Mouse (Mus musculus) adrenal gland, postnatal 10 days (tissue): ENCODE results near the gene Tubgcp2. TPM values are rescaled to one million over a fixed set of nuclear protein-coding genes. Genes with fewer than 3 reads are reported as not detected.
A peak's percentile ranks its signal among the peaks of the same experiment; 100 is the strongest.

ENCODE experiments used
- DNase-seq: peaks from one replicate; pipeline ENCODE4 v3.0.0; 2021; ENCODE audit warnings: mixed read lengths
- long read RNA-seq, 2 experiments: library from polyadenylated mRNA; stranded (forward); transcript quantifications; one replicate each; pipeline ENCODE4 v2.0.0; 2021
- total RNA-seq, 2 experiments: library from RNA; stranded (reverse); gene quantifications; 2 replicates each; pipeline ENCODE4 v1.2.3; 2021

Gene Tubgcp2
- 10 to 100 TPM; 32.7 to 37.4 TPM for total RNA-seq
- long read RNA-seq, experiment 1, transcript Tubgcp2-201 (18 exons, 2,960 nt): minor isoform, 15 of 46 reads
- long read RNA-seq, experiment 1, transcript Tubgcp2-207 (18 exons, 3,060 nt): major isoform, 19 of 46 reads
- long read RNA-seq, experiment 1, partial matches to known transcripts: 8 of 46 reads
- long read RNA-seq, experiment 1, other reads (novel, unspliced or antisense): 4 of 46 reads
- long read RNA-seq, experiment 2, transcript Tubgcp2-201 (18 exons, 2,960 nt): major isoform, 10 of 27 reads
- long read RNA-seq, experiment 2, transcript Tubgcp2-207 (18 exons, 3,060 nt): major isoform, 10 of 27 reads
- long read RNA-seq, experiment 2, partial matches to known transcripts: 2 of 27 reads
- long read RNA-seq, experiment 2, other reads (novel, unspliced or antisense): 4 of 27 reads

- DNase-seq: peak; percentile 96
These were observed at the start of gene Tubgcp2, which contains the start of gene Zfp511 for GRCm38 (mm10) chr7:140036281-140037170. TSS of gene Tubgcp2 (minus strand) at chr7:140036669. TSS of gene Zfp511 (plus strand) at chr7:140036391.

DNA sequence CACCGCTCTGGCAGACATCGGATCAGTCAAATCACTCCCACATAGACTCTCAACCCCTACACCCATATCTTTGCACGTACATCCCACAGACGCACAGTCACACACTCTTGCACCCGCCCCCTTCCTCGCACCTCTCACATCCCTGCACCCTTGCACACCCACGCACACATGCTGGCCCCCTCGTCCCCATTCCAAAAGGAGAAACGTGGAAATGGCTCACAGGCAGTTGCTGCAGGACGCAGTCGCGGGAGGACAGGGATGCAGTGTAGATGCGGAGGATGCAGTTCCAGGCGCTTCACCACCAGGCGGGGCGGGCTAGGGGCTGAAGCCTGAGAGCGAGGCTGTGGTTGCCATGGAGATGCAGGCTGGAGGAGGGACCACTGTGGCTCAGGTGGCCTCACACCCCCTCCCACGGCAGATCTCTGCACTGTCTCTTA lies 45.8 kb upstream of the Tubgcp2 start, which contains the start of gene Caly:
Caly (minus strand) TSS at position 307 of the 437 bp plus-strand sequence.
- peak; percentile 46 for DNase-seq

GRCm38 (mm10) chr7:140081408-140082241 lies 45.2 kb upstream of the Tubgcp2 start:
- no peak for DNase-seq

GRCm38 (mm10) chr7:140080503-140081156 lies 44.2 kb upstream of the Tubgcp2 start:
- peak; percentile 89 for DNase-seq

- DNase-seq: peak; percentile 81
These were observed 42.2 kb upstream of the Tubgcp2 start for GRCm38 (mm10) chr7:140078711-140079110.

- no peak for DNase-seq
These were observed 41.2 kb upstream of the Tubgcp2 start for GRCm38 (mm10) chr7:140077698-140078097.

DNA sequence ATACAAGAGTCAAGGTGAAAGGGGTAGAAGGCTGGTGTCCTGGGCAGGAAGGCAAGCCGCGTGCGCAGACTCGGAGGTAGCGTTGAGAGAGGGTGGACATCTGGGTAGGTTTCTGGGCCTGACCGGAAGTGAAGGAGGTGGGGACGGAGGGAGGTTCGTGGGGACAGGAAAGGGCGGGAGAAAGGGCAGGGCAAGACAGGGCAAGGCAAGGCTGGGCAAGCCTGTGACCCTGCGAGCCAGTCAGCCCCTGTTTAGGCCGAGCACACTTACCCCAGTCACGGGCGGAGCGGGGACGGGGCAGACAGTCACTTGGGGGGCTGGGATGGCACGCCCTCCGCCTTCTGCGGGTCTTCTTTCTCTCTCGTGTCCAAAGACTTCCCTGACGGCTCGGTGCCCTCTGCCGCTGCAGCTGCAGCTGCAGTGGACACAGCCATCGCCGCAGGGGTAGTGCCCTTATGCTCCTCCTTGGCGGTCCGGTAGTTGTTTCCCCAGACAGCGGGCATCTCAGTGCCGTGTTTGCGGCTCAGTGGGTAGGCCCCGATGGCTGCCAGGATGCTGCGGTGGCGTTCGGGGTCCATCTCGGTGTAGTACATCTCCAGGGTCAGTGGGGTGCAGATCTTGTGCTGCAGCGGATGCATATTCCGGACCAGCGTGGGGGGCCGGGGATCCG lies 33.7 kb upstream of the Tubgcp2 start:
- peak; percentile 36 for DNase-seq

GRCm38 (mm10) chr7:140067397-140067796 lies 30.9 kb upstream of the Tubgcp2 start:
- no peak for DNase-seq

- DNase-seq: peak; percentile 81
These were observed 26.6 kb upstream of the Tubgcp2 start for GRCm38 (mm10) chr7:140063092-140063491.

DNA sequence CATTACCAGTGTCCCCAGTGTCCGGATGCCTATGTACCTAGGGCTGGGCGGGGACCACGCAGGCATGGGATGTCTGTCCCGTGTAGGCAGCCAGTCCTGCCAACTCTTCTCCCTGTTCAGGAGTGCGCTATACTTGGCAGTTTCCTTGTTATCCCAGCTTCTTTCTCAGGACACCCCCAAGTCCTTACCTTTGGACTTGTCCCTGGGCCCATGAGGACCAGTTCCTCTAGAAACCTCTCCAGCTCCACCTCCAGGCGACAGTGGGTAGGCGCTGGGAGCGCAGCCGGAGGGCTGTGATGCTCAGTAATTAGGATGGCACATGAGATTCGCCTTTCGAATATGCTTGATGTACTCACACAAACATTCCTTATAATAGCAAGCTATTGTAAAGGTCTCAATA lies 25.8 kb upstream of the Tubgcp2 start:
- DNase-seq: peak; percentile 45

DNA sequence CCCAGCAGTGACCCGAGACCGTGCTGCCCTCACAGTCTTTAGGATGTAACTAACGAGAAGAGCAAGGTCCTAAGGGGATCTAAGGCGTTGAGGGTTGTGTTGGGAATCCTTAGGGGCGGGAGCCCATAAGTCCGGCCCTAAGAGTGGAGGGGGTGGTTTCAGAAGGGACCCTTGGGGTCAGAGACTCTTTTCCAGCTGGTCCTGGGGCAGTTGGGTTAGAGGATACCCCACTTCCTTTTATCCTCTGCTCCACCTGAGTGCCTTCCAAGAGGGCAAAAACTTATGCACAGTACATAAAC lies 25.3 kb upstream of the Tubgcp2 start:
- no peak for DNase-seq

GRCm38 (mm10) chr7:140060936-140061831 lies 24.7 kb upstream of the Tubgcp2 start:
- peak; percentile 50 for DNase-seq

- DNase-seq: no peak
These were observed 23.1 kb upstream of the Tubgcp2 start for GRCm38 (mm10) chr7:140059601-140060000.

- no peak for DNase-seq
These were observed 22.1 kb upstream of the Tubgcp2 start for GRCm38 (mm10) chr7:140058528-140058927.

- DNase-seq: peak; percentile 56
These were observed 21.2 kb upstream of the Tubgcp2 start for GRCm38 (mm10) chr7:140057413-140058407.

GRCm38 (mm10) chr7:140054124-140054523 lies 17.7 kb upstream of the Tubgcp2 start:
- DNase-seq: no peak

- peak; percentile 40 for DNase-seq
These were observed 12.7 kb upstream of the Tubgcp2 start for GRCm38 (mm10) chr7:140049115-140049689.
